Mouse (Mus musculus) neural tube, embryonic 13.5 days (tissue): ENCODE measurements around the gene Zfc3h1. TPM values are rescaled to one million over a fixed set of nuclear protein-coding genes. Genes with fewer than 3 reads are reported as not detected.
A peak's percentile ranks its signal among the peaks of the same experiment; 100 is the strongest.

ENCODE experiments used
- ATAC-seq: fragments of 200-750 bp; cut with Nextera tagmentation; 2 replicates; pipeline ENCODE4 v1.8.0; 2017; ENCODE audit warnings: low read depth, mild to moderate bottlenecking, moderate TSS enrichment, moderate library complexity
- H3K27ac ChIP-seq: fragments of 300-500 bp; sonication (generic); replicated peaks from 2 replicates; pipeline ENCODE4 v1.5.1; 2015; ENCODE audit warnings: moderate library complexity, mild to moderate bottlenecking, inconsistent platforms
- H3K27me3 ChIP-seq: fragments of 300-500 bp; sonication (generic); 2 replicates; pipeline ENCODE4 v1.6.1; 2015; ENCODE audit warnings: mild to moderate bottlenecking, inconsistent platforms
- H3K36me3 ChIP-seq: fragments of 300-500 bp; sonication (generic); 2 replicates; pipeline ENCODE4 v1.6.1; 2015; ENCODE audit warnings: mild to moderate bottlenecking, inconsistent platforms
- H3K4me1 ChIP-seq: fragments of 300-500 bp; sonication (generic); replicated peaks from 2 replicates; pipeline ENCODE4 v1.6.1; 2015; ENCODE audit warnings: inconsistent platforms
- H3K4me2 ChIP-seq: fragments of 300-500 bp; sonication (generic); 2 replicates; pipeline ENCODE4 v1.6.1; 2015; ENCODE audit warnings: inconsistent platforms, mild to moderate bottlenecking, moderate library complexity
- H3K4me3 ChIP-seq: fragments of 300-500 bp; sonication (generic); 2 replicates; pipeline ENCODE4 v1.5.1; 2015; ENCODE audit warnings: mild to moderate bottlenecking, inconsistent platforms
- H3K9ac ChIP-seq: fragments of 300-500 bp; sonication (generic); 2 replicates; pipeline ENCODE4 v1.6.1; 2015; ENCODE audit warnings: moderate library complexity, mild to moderate bottlenecking, inconsistent platforms
- H3K9me3 ChIP-seq: fragments of 300-500 bp; sonication (generic); 2 replicates; pipeline ENCODE4 v1.6.1; 2016; ENCODE audit warnings: inconsistent platforms
- WGBS: fragments of 180-500 bp; shearing (Covaris S2); methylation state at CpG from one replicate; pipeline ENCODE4 v1.1.7; 2015; 5-methylcytosine and 5-hydroxymethylcytosine counted together
- polyA plus RNA-seq: library from polyadenylated mRNA; unstranded; fragments of >200 nt; fragmentation: Nextera tagmentation; extraction: Ambion mirVana; gene quantifications from 2 replicates; pipeline ENCODE4 v1.2.1, GENCODE M21; 2015

The Zfc3h1 gene
- polyA plus RNA-seq: 17.3 and 17.7 TPM in 2 replicates

GRCm38 (mm10) chr10:115384221-115385017 lies at the start of gene Zfc3h1, which contains the start of gene Thap2:
Zfc3h1 (plus strand) TSS chr10:115384959.
Thap2 (minus strand) TSS chr10:115384443.
- Histone ChIP-seq H3K9ac (peak within 1 kb of the TSS; percentile 90), H3K4me1 (peaks cover 68% of the 10 kb centered on the region), H3K4me3 (peak within 1 kb of the TSS; percentile 96), H3K4me2 (peak within 1 kb of the TSS; percentile 80), H3K27ac (peak within 1 kb of the TSS; percentile 99), H3K36me3 (peaks cover 5% of the 10 kb centered on the region), H3K27me3 (no peaks in the 10 kb centered on the region), H3K9me3 (no peaks in the 10 kb centered on the region)
- peak; percentile 98 for ATAC-seq
- under 1% methylated on average over 65 of the region's 65 CpGs for WGBS

- no peak for ATAC-seq
- Histone ChIP-seq H3K27me3 (no peaks in the 10 kb centered on the region), H3K27ac (no peak overlapping the region), H3K4me1 (no peaks in the 10 kb centered on the region), H3K9ac (no peak overlapping the region), H3K9me3 (no peaks in the 10 kb centered on the region), H3K4me2 (no peak overlapping the region), H3K36me3 (peaks cover 30% of the 10 kb centered on the region), H3K4me3 (no peak overlapping the region)
- 87% methylated on average over 4 of the region's 4 CpGs for WGBS
These were observed 47.9 kb upstream of the Zfc3h1 start for GRCm38 (mm10) chr10:115336901-115337300.

GRCm38 (mm10) chr10:115339820-115340328 lies 44.9 kb upstream of the Zfc3h1 start:
- no peaks in the 10 kb centered on the region for H3K27me3 ChIP-seq
- peaks cover 50% of the 10 kb centered on the region for H3K36me3 ChIP-seq
- no peak for ATAC-seq
- no peak overlapping the region for H3K9ac ChIP-seq
- 93% methylated on average over 7 of the region's 7 CpGs for WGBS
- H3K4me2 ChIP-seq: no peak overlapping the region
- H3K9me3 ChIP-seq: no peaks in the 10 kb centered on the region
- H3K27ac ChIP-seq: no peak overlapping the region
- no peak overlapping the region for H3K4me3 ChIP-seq
- H3K4me1 ChIP-seq: no peaks in the 10 kb centered on the region

GRCm38 (mm10) chr10:115342771-115343425 lies 41.9 kb upstream of the Zfc3h1 start:
- Histone ChIP-seq H3K36me3 (peaks cover 69% of the 10 kb centered on the region), H3K9ac (no peak overlapping the region), H3K4me2 (no peak overlapping the region), H3K27me3 (no peaks in the 10 kb centered on the region), H3K27ac (no peak overlapping the region), H3K4me1 (no peaks in the 10 kb centered on the region), H3K9me3 (no peaks in the 10 kb centered on the region), H3K4me3 (no peak overlapping the region)
- 86% methylated on average over 4 of the region's 4 CpGs for WGBS
- ATAC-seq: no peak

- no peaks in the 10 kb centered on the region for H3K27me3 ChIP-seq
- H3K36me3 ChIP-seq: peaks cover 44% of the 10 kb centered on the region
- no peak overlapping the region for H3K9ac ChIP-seq
- H3K4me2 ChIP-seq: no peak overlapping the region
- no peaks in the 10 kb centered on the region for H3K9me3 ChIP-seq
- H3K27ac ChIP-seq: no peak overlapping the region
- no peak for ATAC-seq
- H3K4me1 ChIP-seq: no peaks in the 10 kb centered on the region
- H3K4me3 ChIP-seq: no peak overlapping the region
These were observed 38.3 kb upstream of the Zfc3h1 start for GRCm38 (mm10) chr10:115346444-115346843.

GRCm38 (mm10) chr10:115348131-115348530 lies 36.6 kb upstream of the Zfc3h1 start:
- H3K27ac ChIP-seq: no peak overlapping the region
- H3K27me3 ChIP-seq: no peaks in the 10 kb centered on the region
- peaks cover 29% of the 10 kb centered on the region for H3K36me3 ChIP-seq
- H3K4me1 ChIP-seq: no peaks in the 10 kb centered on the region
- 86% methylated on average over 6 of the region's 6 CpGs for WGBS
- no peak overlapping the region for H3K4me2 ChIP-seq
- ATAC-seq: no peak
- no peaks in the 10 kb centered on the region for H3K9me3 ChIP-seq
- no peak overlapping the region for H3K9ac ChIP-seq
- H3K4me3 ChIP-seq: no peak overlapping the region

GRCm38 (mm10) chr10:115349029-115349428 lies 35.7 kb upstream of the Zfc3h1 start:
- H3K27me3 ChIP-seq: no peaks in the 10 kb centered on the region
- H3K4me2 ChIP-seq: no peak overlapping the region
- H3K36me3 ChIP-seq: peaks cover 24% of the 10 kb centered on the region
- H3K4me1 ChIP-seq: no peaks in the 10 kb centered on the region
- WGBS: 65% methylated on average over 10 of the region's 10 CpGs
- no peak overlapping the region for H3K27ac ChIP-seq
- no peak overlapping the region for H3K4me3 ChIP-seq
- ATAC-seq: no peak
- H3K9me3 ChIP-seq: no peaks in the 10 kb centered on the region
- H3K9ac ChIP-seq: no peak overlapping the region

- H3K27me3 ChIP-seq: no peaks in the 10 kb centered on the region
- H3K4me1 ChIP-seq: no peaks in the 10 kb centered on the region
- no peak overlapping the region for H3K27ac ChIP-seq
- H3K9me3 ChIP-seq: no peaks in the 10 kb centered on the region
- H3K4me3 ChIP-seq: no peak overlapping the region
- H3K9ac ChIP-seq: no peak overlapping the region
- no peak for ATAC-seq
- no peak overlapping the region for H3K4me2 ChIP-seq
- 90% methylated on average over 7 of the region's 7 CpGs for WGBS
- peaks cover 23% of the 10 kb centered on the region for H3K36me3 ChIP-seq
These were observed 35.2 kb upstream of the Zfc3h1 start for GRCm38 (mm10) chr10:115349509-115349908.

GRCm38 (mm10) chr10:115350810-115351397 lies 33.9 kb upstream of the Zfc3h1 start:
- Histone ChIP-seq H3K4me1 (no peaks in the 10 kb centered on the region), H3K36me3 (peaks cover 18% of the 10 kb centered on the region), H3K4me2 (no peak overlapping the region), H3K9me3 (no peaks in the 10 kb centered on the region), H3K4me3 (no peak overlapping the region), H3K27ac (no peak overlapping the region), H3K9ac (no peak overlapping the region), H3K27me3 (no peaks in the 10 kb centered on the region)
- 78% methylated on average over 2 of the region's 2 CpGs for WGBS
- ATAC-seq: no peak

GRCm38 (mm10) chr10:115354553-115354952 lies 30.2 kb upstream of the Zfc3h1 start:
- Histone ChIP-seq H3K27me3 (no peaks in the 10 kb centered on the region), H3K9ac (no peak overlapping the region), H3K27ac (no peak overlapping the region), H3K36me3 (peaks cover 37% of the 10 kb centered on the region), H3K4me2 (no peak overlapping the region), H3K9me3 (no peaks in the 10 kb centered on the region), H3K4me3 (no peak overlapping the region), H3K4me1 (no peaks in the 10 kb centered on the region)
- 64% methylated on average over 6 of the region's 6 CpGs for WGBS
- no peak for ATAC-seq

- H3K27me3 ChIP-seq: no peaks in the 10 kb centered on the region
- no peak overlapping the region for H3K4me3 ChIP-seq
- 92% methylated on average over 6 of the region's 6 CpGs for WGBS
- no peak overlapping the region for H3K9ac ChIP-seq
- H3K27ac ChIP-seq: no peak overlapping the region
- H3K4me2 ChIP-seq: no peak overlapping the region
- H3K9me3 ChIP-seq: no peaks in the 10 kb centered on the region
- H3K4me1 ChIP-seq: 0 out of 2 replicates have a peak, but pooled peaks cover 2% of the 10 kb centered on the region
- ATAC-seq: no peak
- H3K36me3 ChIP-seq: peaks cover 37% of the 10 kb centered on the region
These were observed 29.7 kb upstream of the Zfc3h1 start for GRCm38 (mm10) chr10:115355016-115355415.

GRCm38 (mm10) chr10:115356106-115356505 lies 28.7 kb upstream of the Zfc3h1 start:
- peaks cover 37% of the 10 kb centered on the region for H3K36me3 ChIP-seq
- H3K9ac ChIP-seq: no peak overlapping the region
- H3K4me2 ChIP-seq: no peak overlapping the region
- 94% methylated on average over 6 of the region's 7 CpGs for WGBS
- no peaks in the 10 kb centered on the region for H3K27me3 ChIP-seq
- no peak for ATAC-seq
- H3K4me3 ChIP-seq: no peak overlapping the region
- H3K4me1 ChIP-seq: peaks cover 13% of the 10 kb centered on the region
- no peaks in the 10 kb centered on the region for H3K9me3 ChIP-seq
- H3K27ac ChIP-seq: no peak overlapping the region
